Mouse (Mus musculus) splenic B cell, adult 2 months (primary cell): ENCODE data around the gene Strn4.

Experiments
- DNase-seq: peaks from one replicate; pipeline ENCODE4 v3.0.0-alpha.2; 2011; ENCODE audit warnings: low read depth, low spot score
- H3K27me3 ChIP-seq: 2 replicates; pipeline ENCODE4 v1.6.1; 2012; ENCODE audit warnings: mild to moderate bottlenecking, low read length, moderate library complexity, mixed read lengths; ENCODE audit not compliant: control insufficient read depth, poor library complexity, insufficient read depth, severe bottlenecking
- H3K36me3 ChIP-seq: 2 replicates; pipeline ENCODE4 v1.6.1; 2012; ENCODE audit warnings: mild to moderate bottlenecking, low read length, moderate library complexity, mixed read lengths; ENCODE audit not compliant: control insufficient read depth, poor library complexity, insufficient read depth, severe bottlenecking

Gene Strn4

DNA sequence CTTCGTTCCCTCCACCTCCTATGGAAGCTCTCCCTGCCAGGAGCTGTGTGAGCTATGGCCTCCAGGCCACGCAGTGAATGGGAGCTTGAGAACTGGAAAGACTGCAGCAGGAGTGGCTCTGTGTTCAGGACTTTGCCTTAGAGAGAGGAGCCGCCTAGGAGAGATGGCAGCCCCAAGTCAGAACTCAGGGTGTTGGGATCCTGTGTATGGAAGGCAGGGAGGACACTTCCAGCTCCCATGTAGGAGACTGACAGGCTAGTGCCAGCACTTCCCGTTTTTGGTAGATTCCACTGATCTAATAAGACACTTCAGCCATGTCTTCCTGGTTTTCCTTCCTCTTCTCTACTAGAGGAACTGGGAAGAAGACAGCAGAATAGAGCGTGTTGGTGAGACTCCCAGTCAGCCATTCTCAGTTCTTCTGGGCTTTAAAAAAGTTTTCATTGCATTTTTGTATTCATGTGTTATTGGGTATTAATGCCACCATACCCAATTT, 4.6 kb downstream of the Strn4 start:
- no peak for DNase-seq
- Histone ChIP-seq H3K27me3 (no peaks in the 10 kb centered on the region), H3K36me3 (no peaks in the 10 kb centered on the region; the same call in none of the 2 replicates)

GRCm38 (mm10) chr7:16821091-16821490, 5.4 kb downstream of the Strn4 start:
- H3K36me3 ChIP-seq = no peaks in the 10 kb centered on the region; the same call in none of the 2 replicates
- H3K27me3 ChIP-seq = no peaks in the 10 kb centered on the region
- DNase-seq = no peak

- no peak for DNase-seq
- Histone ChIP-seq H3K27me3 (no peaks in the 10 kb centered on the region), H3K36me3 (no peaks in the 10 kb centered on the region; the same call in none of the 2 replicates)
Measured at GRCm38 (mm10) chr7:16821669-16822101, 6.0 kb downstream of the Strn4 start.

- Histone ChIP-seq H3K36me3 (no peaks in the 10 kb centered on the region; the same call in none of the 2 replicates), H3K27me3 (no peaks in the 10 kb centered on the region)
- no peak for DNase-seq
Measured at GRCm38 (mm10) chr7:16823734-16824133, 8.0 kb downstream of the Strn4 start.

- Histone ChIP-seq H3K36me3 (peaks cover 2% of the 10 kb centered on the region), H3K27me3 (no peaks in the 10 kb centered on the region)
- DNase-seq = peak; percentile 90
Measured at GRCm38 (mm10) chr7:16825785-16826184, 10.1 kb downstream of the Strn4 start.

DNA sequence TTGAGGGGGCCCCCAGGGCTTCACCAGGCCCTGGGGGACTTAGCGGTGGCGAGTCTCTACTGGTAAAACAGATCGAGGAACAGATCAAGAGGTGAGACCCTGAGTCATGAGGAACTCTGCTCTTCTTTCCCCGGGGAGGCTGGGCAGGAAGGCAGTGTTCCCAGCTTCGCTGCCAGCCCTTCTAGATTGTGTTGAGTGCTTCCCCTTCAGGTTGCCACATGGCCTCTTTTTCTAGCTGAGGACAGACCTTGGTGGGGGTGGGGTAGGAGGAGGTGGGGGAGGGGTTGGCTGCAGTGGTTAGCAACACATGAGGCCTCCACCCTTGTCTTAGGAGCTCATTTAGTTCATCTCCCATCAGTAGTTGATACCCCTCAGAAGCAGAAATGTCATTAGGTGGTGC, 10.9 kb downstream of the Strn4 start:
- no peak for DNase-seq
- Histone ChIP-seq H3K36me3 (peaks cover 2% of the 10 kb centered on the region), H3K27me3 (no peaks in the 10 kb centered on the region)

DNA sequence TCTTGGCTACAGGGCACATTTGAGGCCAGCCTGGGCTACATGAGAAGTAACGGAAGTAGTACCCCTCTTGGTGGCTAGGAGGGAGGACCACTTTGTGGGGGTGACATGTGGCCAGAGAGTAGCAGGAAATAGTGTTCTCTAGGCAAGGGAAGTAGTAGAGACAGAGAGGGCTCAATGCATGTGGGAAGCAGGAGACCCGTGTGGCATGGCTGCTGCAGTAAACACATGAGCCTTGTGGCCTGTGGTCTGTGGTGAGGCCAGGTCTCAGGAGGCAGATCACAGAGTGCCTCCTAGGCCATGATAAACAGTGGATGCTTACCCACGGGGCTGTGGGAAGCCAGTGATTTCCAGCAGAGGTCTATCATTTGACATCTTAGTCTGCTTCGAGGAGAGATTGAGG, 11.6 kb downstream of the Strn4 start:
- no peak for DNase-seq
- Histone ChIP-seq H3K36me3 (peaks cover 2% of the 10 kb centered on the region), H3K27me3 (no peaks in the 10 kb centered on the region)

GRCm38 (mm10) chr7:16830449-16830848, 14.8 kb downstream of the Strn4 start:
- no peaks in the 10 kb centered on the region for H3K27me3 ChIP-seq
- H3K36me3 ChIP-seq = peaks cover 4% of the 10 kb centered on the region
- DNase-seq = no peak

DNA sequence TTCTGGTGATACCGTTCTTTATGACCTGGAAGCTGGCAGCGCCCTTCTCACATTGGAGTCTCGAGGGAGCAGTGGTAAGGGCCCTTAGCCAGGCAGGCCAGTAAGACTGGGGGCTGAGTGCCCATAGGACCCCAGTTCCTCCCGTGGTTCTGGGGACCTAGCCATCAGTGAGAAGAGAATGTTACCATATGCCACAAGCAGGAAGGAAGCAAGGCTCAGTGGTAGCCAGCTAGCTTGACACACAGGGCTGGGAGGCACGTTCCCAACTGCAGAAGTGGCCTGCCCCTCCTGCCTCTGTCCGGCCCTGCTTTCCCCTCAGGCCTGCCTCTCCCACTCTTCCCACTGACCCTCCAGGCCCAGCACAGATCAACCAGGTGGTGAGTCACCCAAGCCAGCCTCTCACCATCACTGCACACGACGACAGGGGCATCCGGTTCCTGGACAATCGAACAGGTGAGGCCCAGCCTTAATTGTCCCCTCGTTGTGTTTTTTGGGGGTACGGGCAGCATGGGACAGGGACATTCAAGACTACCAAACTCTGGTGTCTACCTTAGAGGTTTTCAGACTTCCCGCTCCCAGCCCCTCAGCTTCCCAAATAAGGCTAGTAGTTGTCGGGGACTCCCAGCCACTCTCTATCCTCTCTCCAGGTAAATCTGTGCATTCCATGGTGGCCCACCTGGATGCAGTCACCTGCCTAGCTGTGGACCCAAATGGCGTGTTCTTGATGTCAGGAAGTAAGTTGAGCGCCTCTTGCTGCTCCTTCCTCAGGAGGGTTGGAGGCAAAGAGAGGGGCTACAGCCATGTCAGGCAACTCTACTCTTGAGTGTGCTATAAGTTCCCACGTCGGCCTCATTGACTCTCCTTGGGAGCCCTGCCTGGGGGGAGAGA, 22.5 kb downstream of the Strn4 start:
- no peaks in the 10 kb centered on the region for H3K27me3 ChIP-seq
- peaks cover 3% of the 10 kb centered on the region for H3K36me3 ChIP-seq
- DNase-seq = peak; percentile 55

DNA sequence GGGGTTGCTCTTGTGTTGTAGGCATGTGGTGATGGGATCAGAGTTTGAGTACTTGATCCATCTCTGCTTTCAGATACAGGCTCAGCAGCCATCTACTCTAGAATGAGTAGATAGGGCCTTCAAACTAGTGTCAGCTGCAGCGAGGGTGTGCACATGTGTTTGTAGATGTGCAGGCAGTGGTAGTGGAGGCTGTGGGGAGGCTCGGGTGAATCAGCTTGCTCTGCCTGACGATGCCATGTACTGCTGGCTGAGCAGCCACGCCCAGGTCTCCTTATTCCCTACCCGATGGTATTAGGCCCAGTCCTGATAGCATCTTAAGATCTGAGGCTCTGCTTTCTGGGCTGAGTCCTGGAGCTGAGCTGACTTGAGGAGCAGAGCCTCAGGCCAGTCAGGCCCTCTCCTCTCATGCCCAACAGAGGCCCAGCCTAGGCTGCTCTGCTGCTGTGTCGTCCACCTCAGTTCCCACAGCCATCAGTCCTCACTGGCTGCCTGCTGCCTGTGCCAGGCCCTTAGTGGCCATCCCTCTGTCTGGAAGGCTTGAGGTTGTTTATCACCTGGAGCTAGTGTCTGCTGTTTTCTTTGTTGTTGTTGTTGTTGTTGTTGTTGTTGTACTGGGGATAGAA, 23.2 kb downstream of the Strn4 start:
- Histone ChIP-seq H3K36me3 (peaks cover 1% of the 10 kb centered on the region), H3K27me3 (no peaks in the 10 kb centered on the region)
- DNase-seq = no peak

DNA sequence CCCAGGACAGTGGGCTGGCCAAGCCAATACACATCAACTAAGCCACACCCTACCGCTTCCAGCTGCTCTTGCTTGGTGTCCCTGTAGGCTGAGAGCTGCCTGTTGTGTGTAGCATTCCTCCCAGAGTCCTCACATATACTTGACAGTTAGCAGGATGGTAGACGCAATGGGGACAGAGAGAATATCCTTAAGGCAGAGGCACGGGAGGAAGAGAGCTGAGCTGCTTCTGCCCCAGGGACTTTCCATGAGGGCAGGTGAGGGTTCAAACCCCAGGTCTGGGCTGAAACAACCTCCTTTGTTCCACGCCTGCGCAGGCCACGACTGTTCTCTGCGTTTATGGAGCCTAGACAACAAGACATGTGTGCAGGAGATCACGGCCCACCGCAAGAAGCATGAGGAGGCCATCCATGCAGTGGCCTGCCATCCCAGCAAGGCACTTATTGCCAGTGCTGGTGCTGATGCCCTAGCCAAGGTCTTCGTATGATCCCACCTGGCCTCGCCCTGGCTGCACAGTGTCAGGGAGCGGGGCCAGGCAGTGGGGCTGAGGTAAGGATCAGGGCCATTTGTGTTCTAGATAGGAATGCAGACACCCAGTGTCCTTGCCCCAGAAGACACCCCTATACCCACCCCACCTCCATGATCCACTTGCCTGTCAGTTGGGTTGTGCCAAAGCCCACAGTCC, 23.9 kb downstream of the Strn4 start:
- no peak for DNase-seq
- Histone ChIP-seq H3K36me3 (peaks cover 1% of the 10 kb centered on the region), H3K27me3 (no peaks in the 10 kb centered on the region)

GRCm38 (mm10) chr7:16840109-16840491, 24.4 kb downstream of the Strn4 start:
- no peaks in the 10 kb centered on the region for H3K27me3 ChIP-seq
- no peak for DNase-seq
- H3K36me3 ChIP-seq = peaks cover 1% of the 10 kb centered on the region

- DNase-seq = no peak
- H3K27me3 ChIP-seq = no peaks in the 10 kb centered on the region
Measured at GRCm38 (mm10) chr7:16841078-16841477, 25.4 kb downstream of the Strn4 start.

GRCm38 (mm10) chr7:16841561-16842560, 26.2 kb downstream of the Strn4 start:
- Histone ChIP-seq H3K27me3 (no peaks in the 10 kb centered on the region), H3K36me3 (peaks cover 1% of the 10 kb centered on the region)
- peak; percentile 81 for DNase-seq

More at GRCm38 (mm10) chr7:16841078-16841477, 25.4 kb downstream of the Strn4 start:
- peaks cover 1% of the 10 kb centered on the region for H3K36me3 ChIP-seq
